Mouse (Mus musculus) frontal cortex, adult (tissue): ENCODE data around the gene Wnt7b.

Experiments used
- ATAC-seq: cut with Nextera tagmentation; 2 replicates; pipeline ENCODE4 v1.9.2; 2017; ENCODE audit warnings: mild to moderate bottlenecking, moderate library complexity, mixed read lengths; ENCODE audit not compliant: low TSS enrichment

Gene Wnt7b

GRCm38 (mm10) chr15:85601202-85601601 is 18.9 kb upstream of the Wnt7b start:
- no peak for ATAC-seq

GRCm38 (mm10) chr15:85600696-85601094 is 18.4 kb upstream of the Wnt7b start:
- ATAC-seq: no peak

- 0 out of 2 replicates have a peak, but pooled peaks have one; percentile 8 for ATAC-seq
Observed at GRCm38 (mm10) chr15:85599887-85600695, 17.8 kb upstream of the Wnt7b start.

- ATAC-seq: peak; percentile 76
Observed at GRCm38 (mm10) chr15:85598984-85599886, 17.0 kb upstream of the Wnt7b start.

GRCm38 (mm10) chr15:85598443-85598842 is 16.2 kb upstream of the Wnt7b start:
- no peak for ATAC-seq

- ATAC-seq: no peak
Observed at GRCm38 (mm10) chr15:85597403-85597802, 15.1 kb upstream of the Wnt7b start.

GRCm38 (mm10) chr15:85592674-85593073 is 10.4 kb upstream of the Wnt7b start:
- ATAC-seq: no peak

GRCm38 (mm10) chr15:85590831-85591230 is 8.6 kb upstream of the Wnt7b start:
- ATAC-seq: no peak

- peak; percentile 69; the same call in 1 of the 2 replicates for ATAC-seq
Observed at GRCm38 (mm10) chr15:85583504-85583903, 1.2 kb upstream of the Wnt7b start.

GRCm38 (mm10) chr15:85583024-85583423 is 751 bp upstream of the Wnt7b start:
- ATAC-seq: peak; percentile 93

GRCm38 (mm10) chr15:85581563-85582064 is 659 bp downstream of the Wnt7b start:
- ATAC-seq: no peak

- ATAC-seq: no peak
Observed at GRCm38 (mm10) chr15:85580934-85581562, 1.2 kb downstream of the Wnt7b start.

GRCm38 (mm10) chr15:85580483-85580882 is 1.8 kb downstream of the Wnt7b start:
- no peak for ATAC-seq

- ATAC-seq: no peak
Observed at GRCm38 (mm10) chr15:85577583-85578460, 4.5 kb downstream of the Wnt7b start.

GRCm38 (mm10) chr15:85576511-85577440 is 5.5 kb downstream of the Wnt7b start:
- ATAC-seq: no peak

GRCm38 (mm10) chr15:85576110-85576509 is 6.2 kb downstream of the Wnt7b start:
- no peak for ATAC-seq

GRCm38 (mm10) chr15:85574558-85574957 is 7.7 kb downstream of the Wnt7b start:
- no peak for ATAC-seq

- ATAC-seq: no peak
Observed at GRCm38 (mm10) chr15:85574086-85574485, 8.2 kb downstream of the Wnt7b start.

- no peak for ATAC-seq
Observed at GRCm38 (mm10) chr15:85572619-85573254, 9.5 kb downstream of the Wnt7b start.
